Mouse (Mus musculus) MEL (cell line): ENCODE measurements around the gene Tomt. TPM values are rescaled to one million over a fixed set of nuclear protein-coding genes. Genes with fewer than 3 reads are reported as not detected.

Experiments
- DNase-seq: peaks from one replicate; pipeline ENCODE4 v3.0.0; 2011; ENCODE audit warnings: low read depth, low spot score
- H3K27ac ChIP-seq: 2 replicates; pipeline ENCODE4 v1.5.1; 2012; ENCODE audit warnings: low read depth, mild to moderate bottlenecking, control low read depth, low read length, moderate library complexity; ENCODE audit not compliant: control insufficient read depth
- H3K27me3 ChIP-seq, 2 experiments: fragments of 150-350 bp in 1 of 2; sonication (generic) in 1 of 2; 2 replicates each; pipeline ENCODE4 v1.6.1; 2012; ENCODE audit warnings: low read length in 2 of 2, mild to moderate bottlenecking in 2 of 2, improper control_type of control experiment in 1 of 2, moderate library complexity in 1 of 2; ENCODE audit not compliant: insufficient read depth in 2 of 2, control insufficient read depth in 1 of 2
- H3K36me3 ChIP-seq, 2 experiments: 2 replicates each; pipeline ENCODE4 v1.6.1; 2012 to 2014; ENCODE audit warnings: low read length in 2 of 2, improper control_type of control experiment in 1 of 2, inconsistent platforms in 1 of 2, mild to moderate bottlenecking in 1 of 2; ENCODE audit not compliant: insufficient read depth in 2 of 2, control insufficient read depth in 1 of 2
- H3K4me1 ChIP-seq, 2 experiments: fragments of 150-350 bp in 1 of 2; sonication (generic) in 1 of 2; 2 replicates each; pipeline ENCODE4 v1.6.1; 2012; ENCODE audit warnings: low read length in 2 of 2, improper control_type of control experiment in 1 of 2, mild to moderate bottlenecking in 1 of 2; ENCODE audit not compliant: insufficient read depth in 2 of 2, control insufficient read depth in 1 of 2
- H3K4me3 ChIP-seq, 2 experiments: fragments of 150-350 bp in 1 of 2; sonication (generic) in 1 of 2; 2 replicates each; pipeline ENCODE4 v1.5.1; 2012; ENCODE audit warnings: low read depth in 2 of 2, low read length in 2 of 2, mild to moderate bottlenecking in 2 of 2, moderate library complexity in 2 of 2, control low read depth in 1 of 2, improper control_type of control experiment in 1 of 2; ENCODE audit not compliant: control insufficient read depth in 1 of 2, insufficient read depth in 1 of 2
- H3K79me2 ChIP-seq: 2 replicates; pipeline ENCODE4 v1.6.1; 2012; ENCODE audit warnings: mild to moderate bottlenecking, low read length, moderate library complexity; ENCODE audit not compliant: control insufficient read depth, poor library complexity, insufficient read depth
- H3K9ac ChIP-seq: 2 replicates; pipeline ENCODE4 v1.6.1; 2012; ENCODE audit warnings: low read depth, mild to moderate bottlenecking, control low read depth, low read length, moderate library complexity; ENCODE audit not compliant: control insufficient read depth, poor library complexity, severe bottlenecking
- H3K9me3 ChIP-seq: fragments of 150-350 bp; sonication (generic); replicated peaks from 2 replicates; pipeline ENCODE4 v1.6.1; 2012; ENCODE audit warnings: mild to moderate bottlenecking, low read length, improper control_type of control experiment, moderate library complexity; ENCODE audit not compliant: insufficient read depth
- CHD1 ChIP-seq: IDR thresholded peaks from 2 replicates; pipeline ENCODE4 v1.6.1; 2012; ENCODE audit warnings: low read depth, mild to moderate bottlenecking, inconsistent platforms, low read length, improper control_type of control experiment
- CTCF ChIP-seq, 3 experiments: IDR thresholded peaks in 2 of 3; conservative IDR thresholded peaks in 1 of 3; 2 replicates each; pipeline ENCODE4 v1.5.1; 2011 to 2012; ENCODE audit warnings: low read length in 3 of 3, low read depth in 2 of 3, mild to moderate bottlenecking in 2 of 3, improper control_type of control experiment in 1 of 3, inconsistent platforms in 1 of 3, mixed read lengths in 1 of 3, moderate library complexity in 1 of 3; ENCODE audit not compliant: control insufficient read depth in 1 of 3, insufficient read depth in 1 of 3, poor library complexity in 1 of 3, severe bottlenecking in 1 of 3
- ELF1 ChIP-seq: IDR thresholded peaks from 2 replicates; pipeline ENCODE4 v1.6.1; 2014; ENCODE audit warnings: low read depth, mild to moderate bottlenecking, inconsistent platforms, low read length, improper control_type of control experiment, moderate library complexity
- EP300 ChIP-seq, 2 experiments: IDR thresholded peaks; 2 replicates each; pipeline ENCODE4 v1.6.1; 2011; ENCODE audit warnings: improper control_type of control experiment in 2 of 2, low read length in 2 of 2, low read depth in 1 of 2, mild to moderate bottlenecking in 1 of 2
- ETS1 ChIP-seq: IDR thresholded peaks from 2 replicates; pipeline ENCODE4 v1.6.1; 2012; ENCODE audit warnings: low read depth, mild to moderate bottlenecking, inconsistent platforms, low read length, improper control_type of control experiment, moderate library complexity
- GABPA ChIP-seq: IDR thresholded peaks from 2 replicates; pipeline ENCODE4 v1.6.1; 2012; ENCODE audit warnings: low read depth, mild to moderate bottlenecking, inconsistent platforms, low read length, improper control_type of control experiment, moderate library complexity
- MAFK ChIP-seq: IDR thresholded peaks from 2 replicates; pipeline ENCODE4 v1.6.1; 2011; ENCODE audit warnings: low read depth, mild to moderate bottlenecking, low read length, improper control_type of control experiment, borderline replicate concordance
- MAZ ChIP-seq: IDR thresholded peaks from 2 replicates; pipeline ENCODE4 v1.6.1; 2012; ENCODE audit warnings: low read depth, mild to moderate bottlenecking, inconsistent platforms, low read length, improper control_type of control experiment
- NELFE ChIP-seq: IDR thresholded peaks from 2 replicates; pipeline ENCODE4 v1.6.1; 2011; ENCODE audit warnings: low read depth, low read length, improper control_type of control experiment
- NRF1 ChIP-seq: IDR thresholded peaks from 2 replicates; pipeline ENCODE4 v1.6.1; 2014; ENCODE audit warnings: low read depth, mild to moderate bottlenecking, inconsistent platforms, low read length, improper control_type of control experiment, moderate library complexity; ENCODE audit not compliant: poor library complexity, insufficient read depth, severe bottlenecking
- POLR2A ChIP-seq, 2 experiments: IDR thresholded peaks; 2 replicates each; pipeline ENCODE4 v1.6.1; 2011 to 2012; ENCODE audit warnings: low read length in 2 of 2, mild to moderate bottlenecking in 2 of 2, control low read depth in 1 of 2, improper control_type of control experiment in 1 of 2, low read depth in 1 of 2, moderate library complexity in 1 of 2; ENCODE audit not compliant: control insufficient read depth in 1 of 2, insufficient read depth in 1 of 2, poor library complexity in 1 of 2
- POLR2AphosphoS2 ChIP-seq: IDR thresholded peaks from 2 replicates; pipeline ENCODE4 v1.6.1; 2011; ENCODE audit warnings: low read length, improper control_type of control experiment
- POLR2AphosphoS5 ChIP-seq: IDR thresholded peaks from 2 replicates; pipeline ENCODE4 v1.6.1; 2012; ENCODE audit warnings: low read depth, borderline replicate concordance, mild to moderate bottlenecking, inconsistent platforms, low read length, moderate library complexity, mixed read lengths
- RAD21 ChIP-seq: IDR thresholded peaks from 2 replicates; pipeline ENCODE4 v1.6.1; 2011; ENCODE audit warnings: mild to moderate bottlenecking, low read depth, low read length, improper control_type of control experiment
- RCOR1 ChIP-seq: IDR thresholded peaks from 2 replicates; pipeline ENCODE4 v1.6.1; 2012; ENCODE audit warnings: low read depth, mild to moderate bottlenecking, inconsistent platforms, low read length, improper control_type of control experiment
- SMC3 ChIP-seq: IDR thresholded peaks from 2 replicates; pipeline ENCODE4 v1.6.1; 2011; ENCODE audit warnings: low read depth, low read length, improper control_type of control experiment
- TAL1 ChIP-seq: IDR thresholded peaks from 2 replicates; pipeline ENCODE4 v1.6.1; 2012; ENCODE audit warnings: mild to moderate bottlenecking, inconsistent platforms, low read length, moderate library complexity, mixed read lengths
- TBP ChIP-seq: IDR thresholded peaks from 2 replicates; pipeline ENCODE4 v1.8.0; 2011; ENCODE audit warnings: low read depth, low read length, improper control_type of control experiment
- TCF12 ChIP-seq: IDR thresholded peaks from 2 replicates; pipeline ENCODE4 v1.6.1; 2014; ENCODE audit warnings: low read depth, mild to moderate bottlenecking, inconsistent platforms, low read length, improper control_type of control experiment, moderate library complexity
- UBTF ChIP-seq: IDR thresholded peaks from 2 replicates; pipeline ENCODE4 v1.6.1; 2012; ENCODE audit warnings: low read depth, mild to moderate bottlenecking, inconsistent platforms, low read length, improper control_type of control experiment, moderate library complexity, borderline replicate concordance; ENCODE audit not compliant: insufficient read depth
- ZNF384 ChIP-seq: IDR thresholded peaks from 2 replicates; pipeline ENCODE4 v1.6.1; 2012; ENCODE audit warnings: low read depth, mild to moderate bottlenecking, inconsistent platforms, low read length, improper control_type of control experiment
- polyA plus RNA-seq, 2 experiments: library from polyadenylated mRNA; stranded (reverse) in 1 of 2; unstranded in 1 of 2; fragments of >175 nt in 1 of 2; fragments of >200 nt in 1 of 2; gene quantifications; 2 replicates each; pipeline versions ENCODE4 v1.2.1 to v1.2.4; 2012; ENCODE audit warnings: low replicate concordance in 2 of 2, low read depth in 1 of 2; ENCODE audit not compliant: insufficient read length in 2 of 2, insufficient read depth in 1 of 2, missing spikeins in 1 of 2
- total RNA-seq: library from RNA; depleted of rRNA; stranded (reverse); fragments of 300-350 nt; gene quantifications from 2 replicates; pipeline ENCODE4 v1.2.3, GENCODE M21; 2012

The Tomt gene
- total and polyA plus RNA-seq, 3 experiments, result 0.82 to 1.3 TPM; not detected in 1

DNA sequence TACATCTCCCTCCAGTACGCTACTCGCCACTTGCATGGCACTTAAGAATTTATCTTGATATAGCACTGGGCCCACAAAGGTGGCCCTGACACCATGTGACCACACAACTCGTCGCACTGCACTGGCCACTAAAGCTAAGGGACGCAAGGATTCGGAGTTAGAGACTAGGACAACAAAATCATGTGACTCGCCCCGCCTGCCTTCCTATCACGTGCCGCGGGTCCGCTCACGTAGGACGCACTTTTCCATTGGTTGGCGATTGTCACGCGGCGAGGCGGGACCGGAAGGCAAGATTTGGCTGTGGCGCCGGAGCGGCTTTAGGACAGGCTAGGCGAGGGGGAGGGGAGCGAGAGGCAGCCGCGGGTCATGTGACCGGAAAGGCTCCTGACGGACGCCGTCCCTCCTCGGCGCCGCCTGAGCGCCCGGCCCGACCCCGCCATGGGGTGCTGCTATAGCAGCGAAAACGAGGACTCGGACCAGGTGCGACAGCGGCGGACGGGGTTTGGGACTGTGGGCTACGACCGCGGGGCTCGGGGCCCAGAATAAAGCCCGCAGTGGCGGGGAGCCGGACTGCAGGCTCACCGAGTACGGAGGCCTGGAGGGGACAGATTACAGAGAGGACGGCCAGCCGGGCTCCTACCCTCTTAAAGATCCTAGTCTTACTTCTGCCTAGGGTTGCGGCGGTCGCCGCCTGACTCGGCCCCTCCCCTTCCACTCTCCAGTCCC, 435 bp downstream of the Tomt start, which contains the start of gene Lamtor1 (continued):
- TF ChIP-seq NRF1 (no peak), MAZ (no peak), EP300 (IDR thresholded peaks at IDR 0.05; ENCODE audit: low read depth in 1 of 2, low read length in 2 of 2) (peak in 1 of 2 experiments; percentile 52; a peak in 2 of 4 replicates), UBTF (no peak), MAFK (no peak), ETS1 (peak; percentile 59), TBP (peak; percentile 50), NELFE (peak; percentile 90), TAL1 (0 out of 2 replicates have a peak, but pooled peaks have one; percentile 3), GABPA (no peak), RAD21 (no peak), TCF12 (peak; percentile 57), RCOR1 (no peak), POLR2A (IDR thresholded peaks at IDR 0.05; ENCODE audit: control insufficient read depth in 1 of 2, insufficient read depth in 1 of 2, low read depth in 1 of 2, low read length in 2 of 2, poor library complexity in 1 of 2) (peak; percentile 73 to 90), CTCF (IDR thresholded peaks at IDR 0.05 in 2 of 3, conservative IDR thresholded peaks at IDR 0.05 in 1 of 3; ENCODE audit: control insufficient read depth in 1 of 3, insufficient read depth in 1 of 3, low read depth in 2 of 3, low read length in 3 of 3, poor library complexity in 1 of 3, severe bottlenecking in 1 of 3) (no peak), CHD1 (no peak)

DNA sequence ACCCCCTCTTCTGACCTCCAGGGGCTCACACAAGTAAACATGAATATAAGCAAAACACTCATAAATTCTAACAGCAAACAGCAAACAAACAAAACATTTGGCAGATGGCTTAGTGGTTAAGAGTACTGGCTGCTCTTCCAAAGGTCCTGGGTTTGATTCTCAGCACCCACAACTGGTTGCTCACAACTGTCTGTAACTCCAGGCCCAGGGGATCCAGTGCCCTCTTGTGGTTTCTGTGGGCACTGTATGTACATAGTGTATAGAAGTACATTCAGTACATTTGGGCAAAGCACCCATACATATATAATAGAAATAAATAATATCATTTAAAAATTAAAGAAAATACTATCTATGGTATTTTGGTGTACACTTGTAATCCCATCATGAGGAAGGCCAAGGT, 3.3 kb downstream of the Tomt start:
- TF ChIP-seq ELF1 (no peak), ZNF384 (no peak), GABPA (no peak), SMC3 (peak; percentile 34), POLR2AphosphoS2 (no peak), RAD21 (peak; percentile 26), CTCF (IDR thresholded peaks at IDR 0.05 in 2 of 3, conservative IDR thresholded peaks at IDR 0.05 in 1 of 3; ENCODE audit: control insufficient read depth in 1 of 3, insufficient read depth in 1 of 3, low read depth in 2 of 3, low read length in 3 of 3, poor library complexity in 1 of 3, severe bottlenecking in 1 of 3) (peak; percentile 32 to 49 (median 42); a peak in 5 of 6 replicates), POLR2AphosphoS5 (no peak)
- TF ChIP-seq, all 39 proteins: peak for 3
- H3K36me3 ChIP-seq, result peaks cover 0 to 8% of the 10 kb centered on the region in 2 experiments; a peak in 2 of 4 replicates
- DNase-seq, result peak; percentile 51

More for the DNA sequence above, 3.3 kb downstream of the Tomt start:
- Histone ChIP-seq H3K4me1 (peaks cover 12 to 14% of the 10 kb centered on the region in 2 experiments), H3K27ac (no peak overlapping the region), H3K79me2 (peaks cover 14% of the 10 kb centered on the region), H3K9me3 (no peaks in the 10 kb centered on the region), H3K9ac (no peak overlapping the region), H3K4me3 (no peak overlapping the region), H3K27me3 (no peaks in the 10 kb centered on the region)
